ENCODE assay signal across 8 mouse cellular contexts in genomic region chr7:89998006-89998623, GRCm38 (mm10). TPM values are rescaled to one million over a fixed set of nuclear protein-coding genes. Genes with fewer than 3 reads are reported as not detected.
A peak's percentile ranks its signal among the peaks of the same experiment; 100 is the strongest.
DNase-seq lines count a peak whose midpoint lies in the region; ATAC-seq and TF ChIP-seq lines count a peak whose summit lies in the region.

No protein-coding gene starts in this region.

- no peaks in the 10 kb centered on the region for H3K27me3 ChIP-seq in intestine, postnatal 0 days (replicated peaks; ENCODE audit: control insufficient read depth, insufficient read depth, low read length)
- H3K27me3 ChIP-seq in liver, embryonic 14.5 days (ENCODE audit: control insufficient read depth, insufficient read depth, low read length), result no peaks in the 10 kb centered on the region
- no peaks in the 10 kb centered on the region for H3K27me3 ChIP-seq in neural tube, embryonic 12.5 days (replicated peaks)

- H3K9me3 ChIP-seq in intestine, postnatal 0 days (ENCODE audit: control insufficient read depth), result no peaks in the 10 kb centered on the region
- no peaks in the 10 kb centered on the region for H3K9me3 ChIP-seq in liver, embryonic 14.5 days (ENCODE audit: control insufficient read depth, low read length)
- no peaks in the 10 kb centered on the region for H3K9me3 ChIP-seq in neural tube, embryonic 12.5 days

- 0 out of 2 replicates have a peak overlapping the region, but pooled peaks have one; percentile 14 for H3K4me2 ChIP-seq in intestine, postnatal 0 days (replicated peaks; ENCODE audit: low read depth)
- peak overlapping the region; percentile 47 for H3K4me2 ChIP-seq in liver, embryonic 14.5 days (ENCODE audit: low read depth)
- peak overlapping the region; percentile 31 for H3K4me2 ChIP-seq in neural tube, embryonic 12.5 days (replicated peaks)

- 22% methylated on average over 10 of the region's 10 CpGs for WGBS in intestine, postnatal 0 days
- WGBS in liver, embryonic 14.5 days (ENCODE audit: insufficient replicate concordance), result 21% methylated on average over 10 of the region's 10 CpGs
- 17% methylated on average over 10 of the region's 10 CpGs for WGBS in neural tube, embryonic 12.5 days

- no peak for ATAC-seq in intestine, postnatal 0 days
- peak; percentile 70; the same call in 1 of the 2 replicates for ATAC-seq in liver, embryonic 14.5 days (ENCODE audit: insufficient read depth)
- ATAC-seq in neural tube, embryonic 12.5 days (ENCODE audit: low FRiP score, low read depth), result peak; percentile 79

- no peak overlapping the region for H3K27ac ChIP-seq in intestine, postnatal 0 days (ENCODE audit: low read depth, low read length)
- no peak overlapping the region for H3K27ac ChIP-seq in liver, embryonic 14.5 days
- no peak overlapping the region for H3K27ac ChIP-seq in neural tube, embryonic 12.5 days

- H3K4me3 ChIP-seq in intestine, postnatal 0 days (ENCODE audit: low read depth, low read length), result no peak overlapping the region
- no peak overlapping the region for H3K4me3 ChIP-seq in liver, embryonic 14.5 days (ENCODE audit: insufficient read depth in 1 of 2, low read depth in 2 of 2, low read length in 2 of 2)
- H3K4me3 ChIP-seq in neural tube, embryonic 12.5 days, result no peak overlapping the region

- no peaks in the 10 kb centered on the region for H3K36me3 ChIP-seq in intestine, postnatal 0 days (ENCODE audit: control insufficient read depth, insufficient read depth)
- no peaks in the 10 kb centered on the region for H3K36me3 ChIP-seq in liver, embryonic 14.5 days (replicated peaks; ENCODE audit: control insufficient read depth, insufficient read depth, low read depth)
- H3K36me3 ChIP-seq in neural tube, embryonic 12.5 days, result no peaks in the 10 kb centered on the region

- H3K4me1 ChIP-seq in intestine, postnatal 0 days (replicated peaks; ENCODE audit: control insufficient read depth, insufficient read depth, low read length), result no peaks in the 10 kb centered on the region
- peaks cover 6 to 17% of the 10 kb centered on the region in 2 experiments for H3K4me1 ChIP-seq in liver, embryonic 14.5 days (replicated peaks; ENCODE audit: control insufficient read depth in 2 of 2, insufficient read depth in 2 of 2, low read length in 1 of 2)
- no peaks in the 10 kb centered on the region; the same call in 1 of the 2 replicates for H3K4me1 ChIP-seq in neural tube, embryonic 12.5 days

- TF ChIP-seq EP300 in liver, embryonic 14.5 days (IDR thresholded peaks at IDR 0.05; ENCODE audit: low read depth), result peak; percentile 46; the same call in 1 of the 2 replicates

- TF ChIP-seq CTCF in intestine, postnatal 0 days (IDR thresholded peaks at IDR 0.05; ENCODE audit: low read depth), result peak; percentile 87
- peak; percentile 82 for TF ChIP-seq CTCF in liver, embryonic 14.5 days (IDR thresholded peaks at IDR 0.05; ENCODE audit: low read depth)

- DNase-seq in 3T3-L1 (ENCODE audit: low read depth, low spot score), result peak; percentile 83
- peak; percentile 95 for DNase-seq in ES-CJ7 (ENCODE audit: low read depth, low spot score)
- DNase-seq in cerebellum, adult 8-10 months, result peak; percentile 68
- peak; percentile 83 for DNase-seq in forelimb bud, embryonic 11.5 days (ENCODE audit: low read depth, low spot score)
- DNase-seq in liver, embryonic 14.5 days (ENCODE audit: low read depth in 3 of 3, low spot score in 3 of 3), result peak; percentile 70 to 76 (median 71)
- peak; percentile 55 for DNase-seq in yolk sac, embryonic 10.5 days (ENCODE audit: low spot score)

- no peak overlapping the region for H3K9ac ChIP-seq in intestine, postnatal 0 days (ENCODE audit: low read depth, low read length)
- 0 out of 2 replicates have a peak overlapping the region, but pooled peaks have one; percentile 15 for H3K9ac ChIP-seq in liver, embryonic 14.5 days (replicated peaks)
- H3K9ac ChIP-seq in neural tube, embryonic 12.5 days, result no peak overlapping the region

RNA-seq across cellular contexts. Expression of gene Eed, which starts 17.3 kb away (rescaled TPM):
- polyA plus RNA-seq in intestine, postnatal 0 days (2015; fragmentation: Nextera tagmentation; extraction: Ambion mirVana), result 33.7 and 35.1 TPM in 2 replicates
- 18.1 and 32.3 TPM in 2 replicates for polyA plus RNA-seq in liver, embryonic 14.5 days (2012; rRNA removed)
- 34.1 and 34.7 TPM in 2 replicates for polyA plus RNA-seq in liver, embryonic 14.5 days (2014; fragmentation: Nextera tagmentation; extraction: Ambion mirVana)
- 65.6 and 66.0 TPM in 2 replicates for polyA plus RNA-seq in neural tube, embryonic 12.5 days (2016; fragmentation: Nextera tagmentation; extraction: Ambion mirVana)

RNA-seq across cellular contexts. Expression of gene Hikeshi, which starts 57.1 kb away (rescaled TPM):
- 60.5 and 63.9 TPM in 2 replicates for polyA plus RNA-seq in intestine, postnatal 0 days (2015; fragmentation: Nextera tagmentation; extraction: Ambion mirVana)
- 13.9 and 26.7 TPM in 2 replicates for polyA plus RNA-seq in liver, embryonic 14.5 days (2012; rRNA removed)
- 62.1 and 66.9 TPM in 2 replicates for polyA plus RNA-seq in liver, embryonic 14.5 days (2014; fragmentation: Nextera tagmentation; extraction: Ambion mirVana)
- polyA plus RNA-seq in neural tube, embryonic 12.5 days (2016; fragmentation: Nextera tagmentation; extraction: Ambion mirVana), result 134 and 135 TPM in 2 replicates
